Mouse (Mus musculus) hindbrain, embryonic 16.5 days (tissue): ENCODE measurements at regions not wholly inside any gene's neighbourhood (a gene's known extent, or its start where the extent isn't known, plus 50 kb on each side); places are given as distances from the start of the nearest gene placed in this dataset.

Experiments
- ATAC-seq: fragments of 200-750 bp; cut with Nextera tagmentation; 2 replicates; pipeline ENCODE4 v1.8.0; 2017; ENCODE audit warnings: moderate TSS enrichment, moderate library complexity
- H3K27ac ChIP-seq: fragments of 300-500 bp; sonication (generic); 2 replicates; pipeline ENCODE4 v1.5.1; 2014; ENCODE audit warnings: low read depth, mild to moderate bottlenecking, control low read depth, low read length, moderate library complexity
- H3K27me3 ChIP-seq: fragments of 300-500 bp; sonication (generic); replicated peaks from 2 replicates; pipeline ENCODE4 v1.6.1; 2014; ENCODE audit warnings: low read length; ENCODE audit not compliant: control insufficient read depth, insufficient read depth
- H3K36me3 ChIP-seq: fragments of 300-500 bp; sonication (generic); 2 replicates; pipeline ENCODE4 v1.6.1; 2014; ENCODE audit warnings: mild to moderate bottlenecking, low read length, moderate library complexity, mixed read lengths; ENCODE audit not compliant: control insufficient read depth, insufficient read depth
- H3K4me1 ChIP-seq: fragments of 300-500 bp; sonication (generic); 2 replicates; pipeline ENCODE4 v1.6.1; 2014; ENCODE audit warnings: low read depth, low read length; ENCODE audit not compliant: control insufficient read depth, insufficient read depth
- H3K4me2 ChIP-seq: fragments of 300-500 bp; sonication (generic); 2 replicates; pipeline ENCODE4 v1.6.1; 2014; ENCODE audit warnings: mild to moderate bottlenecking, low read length, control low read depth, moderate library complexity
- H3K4me3 ChIP-seq: fragments of 300-500 bp; sonication (generic); 2 replicates; pipeline ENCODE4 v1.5.1; 2014; ENCODE audit warnings: mild to moderate bottlenecking, low read length, control low read depth, moderate library complexity
- H3K9ac ChIP-seq: fragments of 300-500 bp; sonication (generic); 2 replicates; pipeline ENCODE4 v1.6.1; 2014; ENCODE audit warnings: low read depth, mild to moderate bottlenecking, control low read depth, low read length, moderate library complexity
- H3K9me3 ChIP-seq: fragments of 300-500 bp; sonication (generic); 2 replicates; pipeline ENCODE4 v1.6.1; 2014; ENCODE audit warnings: mild to moderate bottlenecking, low read length, moderate library complexity; ENCODE audit not compliant: control insufficient read depth
- WGBS: fragments of 180-500 bp; shearing (Covaris S2); extraction: QIAGEN DNeasy Blood & Tissue Kit; methylation state at CpG from one replicate; pipeline ENCODE4 v1.1.7; 2014; 5-methylcytosine and 5-hydroxymethylcytosine counted together

- H3K27ac ChIP-seq: no peak overlapping the region
- no peaks in the 10 kb centered on the region for H3K9me3 ChIP-seq
- H3K36me3 ChIP-seq: no peaks in the 10 kb centered on the region
- no peaks in the 10 kb centered on the region for H3K4me1 ChIP-seq
- no peak overlapping the region for H3K4me3 ChIP-seq
- ATAC-seq: no peak
- no peak overlapping the region for H3K9ac ChIP-seq
- H3K4me2 ChIP-seq: no peak overlapping the region
- 86% methylated on average over 10 of the region's 10 CpGs for WGBS
- H3K27me3 ChIP-seq: no peaks in the 10 kb centered on the region
Measured at GRCm38 (mm10) chr2:78972288-78973117, 104.6 kb downstream of the Ube2e3 start.

- 92% methylated on average over 3 of the region's 3 CpGs for WGBS
- Histone ChIP-seq H3K9me3 (no peaks in the 10 kb centered on the region), H3K4me2 (no peak overlapping the region), H3K36me3 (no peaks in the 10 kb centered on the region), H3K4me1 (no peaks in the 10 kb centered on the region), H3K27ac (no peak overlapping the region), H3K4me3 (no peak overlapping the region), H3K9ac (no peak overlapping the region), H3K27me3 (no peaks in the 10 kb centered on the region)
- no peak for ATAC-seq
Measured at GRCm38 (mm10) chr2:78973811-78974210, 105.9 kb downstream of the Ube2e3 start.

GRCm38 (mm10) chr2:78974683-78975392 lies 106.9 kb downstream of the Ube2e3 start:
- ATAC-seq: no peak
- Histone ChIP-seq H3K4me3 (no peak overlapping the region), H3K27me3 (no peaks in the 10 kb centered on the region), H3K4me1 (no peaks in the 10 kb centered on the region), H3K9ac (no peak overlapping the region), H3K4me2 (no peak overlapping the region), H3K9me3 (no peaks in the 10 kb centered on the region), H3K36me3 (no peaks in the 10 kb centered on the region), H3K27ac (no peak overlapping the region)
- 84% methylated on average over 2 of the region's 2 CpGs for WGBS

GRCm38 (mm10) chr2:78975393-78975774 lies 107.5 kb downstream of the Ube2e3 start:
- Histone ChIP-seq H3K9ac (no peak overlapping the region), H3K27ac (no peak overlapping the region), H3K4me3 (no peak overlapping the region), H3K36me3 (no peaks in the 10 kb centered on the region), H3K4me1 (no peaks in the 10 kb centered on the region), H3K9me3 (no peaks in the 10 kb centered on the region), H3K27me3 (no peaks in the 10 kb centered on the region), H3K4me2 (no peak overlapping the region)
- WGBS: 90% methylated on average over 4 of the region's 4 CpGs
- no peak for ATAC-seq

GRCm38 (mm10) chr2:78976084-78976483 lies 108.2 kb downstream of the Ube2e3 start:
- 88% methylated on average over 4 of the region's 4 CpGs for WGBS

GRCm38 (mm10) chr2:78977632-78978397 lies 109.9 kb downstream of the Ube2e3 start:
- H3K4me3 ChIP-seq: no peak overlapping the region
- H3K27ac ChIP-seq: no peak overlapping the region
- no peak overlapping the region for H3K4me2 ChIP-seq
- H3K27me3 ChIP-seq: no peaks in the 10 kb centered on the region
- H3K9ac ChIP-seq: no peak overlapping the region
- no peaks in the 10 kb centered on the region for H3K36me3 ChIP-seq
- H3K4me1 ChIP-seq: no peaks in the 10 kb centered on the region
- no peak for ATAC-seq
- 87% methylated on average over 5 of the region's 5 CpGs for WGBS
- H3K9me3 ChIP-seq: no peaks in the 10 kb centered on the region

More at GRCm38 (mm10) chr2:78976084-78976483, 108.2 kb downstream of the Ube2e3 start:
- no peak overlapping the region for H3K4me2 ChIP-seq
- no peaks in the 10 kb centered on the region for H3K27me3 ChIP-seq
- ATAC-seq: no peak
- no peak overlapping the region for H3K4me3 ChIP-seq
- H3K36me3 ChIP-seq: no peaks in the 10 kb centered on the region
- no peaks in the 10 kb centered on the region for H3K9me3 ChIP-seq
- no peaks in the 10 kb centered on the region for H3K4me1 ChIP-seq
- H3K27ac ChIP-seq: no peak overlapping the region
- no peak overlapping the region for H3K9ac ChIP-seq

GRCm38 (mm10) chr2:78980019-78980418 lies 112.1 kb downstream of the Ube2e3 start:
- Histone ChIP-seq H3K36me3 (no peaks in the 10 kb centered on the region), H3K4me3 (no peak overlapping the region), H3K27me3 (no peaks in the 10 kb centered on the region), H3K27ac (no peak overlapping the region), H3K4me2 (no peak overlapping the region), H3K9me3 (no peaks in the 10 kb centered on the region), H3K9ac (no peak overlapping the region), H3K4me1 (no peaks in the 10 kb centered on the region)
- ATAC-seq: no peak
- WGBS: 79% methylated on average over 5 of the region's 5 CpGs

- Histone ChIP-seq H3K9ac (no peak overlapping the region), H3K36me3 (no peaks in the 10 kb centered on the region), H3K27me3 (no peaks in the 10 kb centered on the region), H3K4me1 (no peaks in the 10 kb centered on the region), H3K27ac (no peak overlapping the region), H3K4me3 (no peak overlapping the region), H3K4me2 (no peak overlapping the region), H3K9me3 (no peaks in the 10 kb centered on the region)
- WGBS: 100% methylated on average over 1 of the region's 1 CpGs
- ATAC-seq: no peak
Measured at GRCm38 (mm10) chr2:78980661-78981229, 112.8 kb downstream of the Ube2e3 start.

GRCm38 (mm10) chr2:78983347-78983746 lies 115.4 kb downstream of the Ube2e3 start:
- Histone ChIP-seq H3K27ac (no peak overlapping the region), H3K4me1 (no peaks in the 10 kb centered on the region), H3K4me3 (no peak overlapping the region), H3K9ac (no peak overlapping the region), H3K9me3 (no peaks in the 10 kb centered on the region), H3K36me3 (no peaks in the 10 kb centered on the region), H3K4me2 (no peak overlapping the region), H3K27me3 (no peaks in the 10 kb centered on the region)
- no peak for ATAC-seq
